Mouse (Mus musculus): ENCODE results near the gene Thnsl1. TPM values are rescaled to one million over a fixed set of nuclear protein-coding genes. Genes with fewer than 3 reads are reported as not detected.

The Thnsl1 gene
- polyA plus RNA-seq (2012; rRNA removed), result 18.6 and 18.7 TPM in 2 replicates

GRCm38 (mm10) chr2:21204912-21205830 lies at the start of gene Thnsl1, which contains the start of gene Enkur:
Gene Thnsl1 (plus strand): TSS chr2:21205724.
Gene Enkur (minus strand): TSS chr2:21205365.

Other genes starting within 250 kb of the Thnsl1 start
- gene Arhgap21, start 236.8 kb upstream of the Thnsl1 start, polyA plus RNA-seq (2012; rRNA removed), result 93.2 and 94.6 TPM in 2 replicates
- 5.7 and 7.2 TPM in 2 replicates for gene Enkur, start 359 bp upstream of the Thnsl1 start, polyA plus RNA-seq (2012; rRNA removed)
- gene Gpr158, start 161.8 kb downstream of the Thnsl1 start, polyA plus RNA-seq (2012; rRNA removed), result 4.7 and 4.9 TPM in 2 replicates

Measured in central nervous system, embryonic 18 days (tissue).